ENCODE assay signal across 8 mouse cellular contexts in the genomic region with DNA sequence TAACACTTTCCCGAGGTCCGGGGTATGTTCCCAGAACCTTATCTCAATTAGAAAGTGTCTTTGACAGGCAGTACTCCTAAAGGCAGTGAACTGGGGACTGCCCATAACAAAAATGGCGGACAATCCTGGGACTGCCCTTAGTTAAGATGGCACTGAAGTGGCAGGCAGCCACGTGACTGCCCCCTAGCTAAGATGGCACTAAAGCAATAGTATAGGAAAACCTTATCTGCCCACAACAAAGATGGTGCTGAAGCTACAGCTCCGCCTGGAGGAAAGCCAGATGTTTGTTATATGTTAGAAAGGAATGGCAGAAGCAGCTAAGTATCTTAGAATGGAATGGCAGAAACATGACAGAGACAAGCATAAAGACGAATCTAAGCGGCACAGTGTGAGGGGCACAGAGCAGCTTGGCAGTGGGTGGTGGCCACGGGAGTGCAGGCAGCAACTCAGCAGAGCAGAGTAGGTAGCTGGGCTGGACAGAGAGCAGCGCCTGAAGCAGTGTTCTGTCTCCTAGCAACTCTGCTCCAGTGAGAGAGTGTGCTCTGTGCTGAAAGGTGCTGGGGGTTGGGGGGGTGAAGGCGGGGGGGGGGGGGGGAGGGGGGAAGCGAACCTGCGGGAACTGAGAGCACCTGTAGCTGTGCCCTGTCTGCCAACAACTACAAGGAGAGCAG. TPM values are rescaled to one million over a fixed set of nuclear protein-coding genes. Genes with fewer than 3 reads are reported as not detected.
A peak's percentile ranks its signal among the peaks of the same experiment; 100 is the strongest.
DNase-seq lines count a peak whose midpoint lies in the region; ATAC-seq lines count a peak whose summit lies in the region.

No protein-coding gene starts in this region.

- DNase-seq in heart, postnatal 36 days, result no peak
- DNase-seq in CD4-positive helper T cell, adult 2 months (ENCODE audit: low read depth, low spot score), result peak; percentile 9
- peak; percentile 24 for DNase-seq in embryonic facial prominence, embryonic 10.5 days (ENCODE audit: low spot score)
- no peak for DNase-seq in gastrocnemius, postnatal 36 days

- ATAC-seq in heart, embryonic 14.5 days (ENCODE audit: insufficient number of reproducible peaks, insufficient read depth, low FRiP score, low read depth), result peak; percentile 50; the same call in 1 of the 2 replicates
- ATAC-seq in intestine, embryonic 15.5 days, result peak; percentile 76
- peak; percentile 95 for ATAC-seq in midbrain, embryonic 16.5 days
- ATAC-seq in granulocyte monocyte progenitor cell, adult 5-6 weeks (replicated peaks; ENCODE audit: poor library complexity, severe bottlenecking), result no peak

- no peaks in the 10 kb centered on the region for H3K27me3 ChIP-seq in heart, embryonic 14.5 days (ENCODE audit: control insufficient read depth, insufficient read depth, low read length)
- H3K27me3 ChIP-seq in embryonic facial prominence, embryonic 10.5 days (replicated peaks; ENCODE audit: low read depth, poor library complexity, severe bottlenecking), result no peaks in the 10 kb centered on the region
- no peaks in the 10 kb centered on the region for H3K27me3 ChIP-seq in intestine, embryonic 15.5 days (replicated peaks)
- no peaks in the 10 kb centered on the region for H3K27me3 ChIP-seq in midbrain, embryonic 16.5 days (ENCODE audit: control insufficient read depth, insufficient read depth, low read depth, low read length)

- H3K9me3 ChIP-seq in heart, embryonic 14.5 days (ENCODE audit: control insufficient read depth, low read length), result no peaks in the 10 kb centered on the region
- H3K9me3 ChIP-seq in embryonic facial prominence, embryonic 10.5 days, result no peaks in the 10 kb centered on the region
- no peaks in the 10 kb centered on the region for H3K9me3 ChIP-seq in intestine, embryonic 15.5 days
- no peaks in the 10 kb centered on the region for H3K9me3 ChIP-seq in midbrain, embryonic 16.5 days (replicated peaks; ENCODE audit: control insufficient read depth, low read length, poor library complexity, severe bottlenecking)

- no peak overlapping the region for H3K9ac ChIP-seq in heart, embryonic 14.5 days (ENCODE audit: low read length)
- no peak overlapping the region for H3K9ac ChIP-seq in intestine, embryonic 15.5 days
- 0 out of 2 replicates have a peak overlapping the region, but pooled peaks have one; percentile 38 for H3K9ac ChIP-seq in midbrain, embryonic 16.5 days (ENCODE audit: low read depth, low read length)

- H3K27ac ChIP-seq in heart, embryonic 14.5 days (replicated peaks in 1 of 2; ENCODE audit: control insufficient read depth in 1 of 2, insufficient read depth in 1 of 2, low read depth in 2 of 2, low read length in 2 of 2), result no peak overlapping the region
- H3K27ac ChIP-seq in embryonic facial prominence, embryonic 10.5 days (replicated peaks), result no peak overlapping the region
- no peak overlapping the region for H3K27ac ChIP-seq in intestine, embryonic 15.5 days
- H3K27ac ChIP-seq in midbrain, embryonic 16.5 days (ENCODE audit: low read length), result peak overlapping the region; percentile 55

- intact Hi-C loops in heart, postnatal 36 days (cut with DNase I), result no loop called here
- intact Hi-C loops in gastrocnemius, postnatal 36 days (cut with DNase I), result no loop called here

- 38% methylated on average over 10 of the region's 12 CpGs for WGBS in heart, embryonic 14.5 days
- WGBS in embryonic facial prominence, embryonic 10.5 days, result 46% methylated on average over 12 of the region's 12 CpGs
- WGBS in intestine, embryonic 15.5 days, result 42% methylated on average over 9 of the region's 12 CpGs
- WGBS in midbrain, embryonic 16.5 days, result 45% methylated on average over 9 of the region's 12 CpGs

- H3K4me1 ChIP-seq in heart, embryonic 14.5 days (ENCODE audit: control insufficient read depth in 2 of 2, insufficient read depth in 2 of 2, low read length in 2 of 2), result no peaks in the 10 kb centered on the region; a peak in 1 of 4 replicates
- peaks cover 4% of the 10 kb centered on the region; the same call in 1 of the 2 replicates for H3K4me1 ChIP-seq in embryonic facial prominence, embryonic 10.5 days
- H3K4me1 ChIP-seq in intestine, embryonic 15.5 days (replicated peaks), result no peaks in the 10 kb centered on the region; the same call in 1 of the 2 replicates
- peaks cover 4% of the 10 kb centered on the region; the same call in 1 of the 2 replicates for H3K4me1 ChIP-seq in midbrain, embryonic 16.5 days (ENCODE audit: control insufficient read depth, insufficient read depth, low read length)

- peak overlapping the region; percentile 10 for H3K4me2 ChIP-seq in heart, embryonic 14.5 days (ENCODE audit: low read length)
- 0 out of 2 replicates have a peak overlapping the region, but pooled peaks have one; percentile 25 for H3K4me2 ChIP-seq in intestine, embryonic 15.5 days (replicated peaks)
- peak overlapping the region; percentile 39 for H3K4me2 ChIP-seq in midbrain, embryonic 16.5 days (ENCODE audit: low read length)

- H3K36me3 ChIP-seq in heart, embryonic 14.5 days (ENCODE audit: control insufficient read depth, insufficient read depth, low read length), result no peaks in the 10 kb centered on the region
- no peaks in the 10 kb centered on the region for H3K36me3 ChIP-seq in embryonic facial prominence, embryonic 10.5 days (replicated peaks)
- H3K36me3 ChIP-seq in intestine, embryonic 15.5 days, result no peaks in the 10 kb centered on the region
- H3K36me3 ChIP-seq in midbrain, embryonic 16.5 days (ENCODE audit: control insufficient read depth, insufficient read depth, low read length), result no peaks in the 10 kb centered on the region

- H3K4me3 ChIP-seq in heart, embryonic 14.5 days (ENCODE audit: control insufficient read depth in 1 of 2, insufficient read depth in 1 of 2, low read depth in 1 of 2, low read length in 2 of 2), result 0 out of 4 replicates have a peak overlapping the region, but pooled peaks have one; percentile 2 to 13
- H3K4me3 ChIP-seq in embryonic facial prominence, embryonic 10.5 days, result peak overlapping the region; percentile 29; the same call in 1 of the 2 replicates
- no peak overlapping the region for H3K4me3 ChIP-seq in intestine, embryonic 15.5 days (replicated peaks)
- peak overlapping the region; percentile 28 for H3K4me3 ChIP-seq in midbrain, embryonic 16.5 days (ENCODE audit: low read depth, low read length)

RNA-seq across cellular contexts. Expression of a gene that starts 14.3 kb away (rescaled TPM):
- polyA plus RNA-seq in heart, embryonic 14.5 days (2014; fragmentation: Nextera tagmentation; extraction: Ambion mirVana), result 24.6 and 24.7 TPM in 2 replicates
- total RNA-seq in heart, postnatal 36 days (2021), result 1 to 10 TPM; 6.6 to 8.3 TPM
- polyA plus RNA-seq in embryonic facial prominence, embryonic 10.5 days (2016; fragmentation: Nextera tagmentation; extraction: Ambion mirVana), result 30.8 and 32.4 TPM in 2 replicates
- polyA plus RNA-seq in intestine, embryonic 15.5 days (2015; fragmentation: Nextera tagmentation; extraction: Ambion mirVana), result 21.4 TPM in 2 replicates
- polyA plus RNA-seq in midbrain, embryonic 16.5 days (2015; fragmentation: Nextera tagmentation; extraction: Ambion mirVana), result 49.2 and 51.9 TPM in 2 replicates
- 15.1 and 17.2 TPM in 2 replicates for total RNA-seq in granulocyte monocyte progenitor cell, adult 5-6 weeks (2014; fragmentation: Nextera tagmentation)
- total RNA-seq in granulocyte monocyte progenitor cell, adult 5-6 weeks (2017), result 14.7 and 16.5 TPM in 2 replicates
- 1 to 10 TPM; 2.9 to 4.3 TPM for total RNA-seq in gastrocnemius, postnatal 36 days (2021)

Comparison
In these comparisons a context has a peak if more than half of its experiments do, and no peak if none do; other contexts are left out.
1. DNase-seq: peak in CD4-positive helper T cell, adult 2 months (single experiment) and embryonic facial prominence, embryonic 10.5 days (single experiment); none in heart, postnatal 36 days (0 of 2) and gastrocnemius, postnatal 36 days (0 of 2).
2. Peak in every context shown above with its lines, with median percentiles within 50 percentile points of each other: H3K4me2 ChIP-seq.